In genomic region chr17:46063283-46063973, GRCm38 (mm10) we compare ENCODE assay signal across 8 mouse cellular contexts. TPM values are rescaled to one million over a fixed set of nuclear protein-coding genes. Genes with fewer than 3 reads are reported as not detected.
A peak's percentile ranks its signal among the peaks of the same experiment; 100 is the strongest.
DNase-seq lines count a peak whose midpoint lies in the region; ATAC-seq lines count a peak whose summit lies in the region.

No protein-coding gene starts in this region.

- WGBS in neural tube, embryonic 15.5 days: 19% methylated on average over 10 of the region's 10 CpGs
- WGBS in heart, embryonic 10.5 days: 24% methylated on average over 10 of the region's 10 CpGs
- WGBS in kidney, embryonic 15.5 days: 18% methylated on average over 10 of the region's 10 CpGs

- no peak overlapping the region; the same call in 1 of the 2 replicates for H3K27ac ChIP-seq in neural tube, embryonic 15.5 days (replicated peaks)
- peak overlapping the region; percentile 65; the same call in 1 of the 2 replicates for H3K27ac ChIP-seq in heart, embryonic 10.5 days
- peak overlapping the region; percentile 75 for H3K27ac ChIP-seq in kidney, embryonic 15.5 days

- H3K4me3 ChIP-seq in neural tube, embryonic 15.5 days (replicated peaks): no peak overlapping the region
- peak overlapping the region; percentile 33; the same call in 1 of the 2 replicates for H3K4me3 ChIP-seq in heart, embryonic 10.5 days
- no peak overlapping the region for H3K4me3 ChIP-seq in kidney, embryonic 15.5 days (replicated peaks)

- ATAC-seq in neural tube, embryonic 15.5 days (ENCODE audit: low FRiP score): no peak
- ATAC-seq in kidney, embryonic 15.5 days (replicated peaks; ENCODE audit: low FRiP score): peak; percentile 80

- DNase-seq in neural tube, embryonic 10.5 days (ENCODE audit: extremely low spot score, low spot score): peak; percentile 36
- peak; percentile 88 for DNase-seq in heart, embryonic 10.5 days (ENCODE audit: low spot score)
- peak; percentile 73 for DNase-seq in lung, postnatal 14 days
- no peak for DNase-seq in layer of hippocampus, adult 9-10 months (ENCODE audit: low spot score)
- DNase-seq in thymus, postnatal 25 days: no peak
- no peak for DNase-seq in natural killer cell, adult 2 months (ENCODE audit: low spot score in 2 of 2)

- H3K27me3 ChIP-seq in neural tube, embryonic 15.5 days (replicated peaks): no peaks in the 10 kb centered on the region
- no peaks in the 10 kb centered on the region for H3K27me3 ChIP-seq in heart, embryonic 10.5 days (ENCODE audit: insufficient read depth, poor library complexity, severe bottlenecking)
- no peaks in the 10 kb centered on the region for H3K27me3 ChIP-seq in kidney, embryonic 15.5 days

- H3K9ac ChIP-seq in neural tube, embryonic 15.5 days (replicated peaks): no peak overlapping the region
- no peak overlapping the region for H3K9ac ChIP-seq in kidney, embryonic 15.5 days

- no peaks in the 10 kb centered on the region for H3K9me3 ChIP-seq in neural tube, embryonic 15.5 days (replicated peaks)
- H3K9me3 ChIP-seq in heart, embryonic 10.5 days: no peaks in the 10 kb centered on the region
- no peaks in the 10 kb centered on the region for H3K9me3 ChIP-seq in kidney, embryonic 15.5 days (replicated peaks)

- H3K4me1 ChIP-seq in neural tube, embryonic 15.5 days: peaks cover 12% of the 10 kb centered on the region
- H3K4me1 ChIP-seq in heart, embryonic 10.5 days: peaks cover 15% of the 10 kb centered on the region
- peaks cover 20% of the 10 kb centered on the region for H3K4me1 ChIP-seq in kidney, embryonic 15.5 days

- no peak overlapping the region for H3K4me2 ChIP-seq in neural tube, embryonic 15.5 days
- H3K4me2 ChIP-seq in kidney, embryonic 15.5 days: peak overlapping the region; percentile 33

- no peaks in the 10 kb centered on the region for H3K36me3 ChIP-seq in neural tube, embryonic 15.5 days
- no peaks in the 10 kb centered on the region for H3K36me3 ChIP-seq in heart, embryonic 10.5 days
- no peaks in the 10 kb centered on the region for H3K36me3 ChIP-seq in kidney, embryonic 15.5 days

RNA-seq across cellular contexts. Expression of gene Vegfa, which starts 31.3 kb away (rescaled TPM):
- polyA plus RNA-seq in neural tube, embryonic 15.5 days (2015; fragmentation: Nextera tagmentation; extraction: Ambion mirVana): 4.1 and 4.8 TPM in 2 replicates
- polyA plus RNA-seq in heart, embryonic 10.5 days (2016; fragmentation: Nextera tagmentation; extraction: Ambion mirVana): 4.5 and 6.0 TPM in 2 replicates
- polyA plus RNA-seq in kidney, embryonic 15.5 days (2015; fragmentation: Nextera tagmentation; extraction: Ambion mirVana): 5.9 and 6.6 TPM in 2 replicates

RNA-seq across cellular contexts. Expression of gene Mrps18a, which starts 47.4 kb away (rescaled TPM):
- polyA plus RNA-seq in neural tube, embryonic 15.5 days (2015; fragmentation: Nextera tagmentation; extraction: Ambion mirVana): 150 and 154 TPM in 2 replicates
- polyA plus RNA-seq in heart, embryonic 10.5 days (2016; fragmentation: Nextera tagmentation; extraction: Ambion mirVana): 150 and 166 TPM in 2 replicates
- polyA plus RNA-seq in kidney, embryonic 15.5 days (2015; fragmentation: Nextera tagmentation; extraction: Ambion mirVana): 154 and 155 TPM in 2 replicates

Comparison
In these comparisons a context has a peak if more than half of its experiments do, and no peak if none do; other contexts are left out.
1. DNase-seq: peak in neural tube, embryonic 10.5 days (single experiment), heart, embryonic 10.5 days (single experiment) and lung, postnatal 14 days (single experiment); none in layer of hippocampus, adult 9-10 months (single experiment), thymus, postnatal 25 days (single experiment) and natural killer cell, adult 2 months (0 of 2).